18 mouse cellular contexts compared by ENCODE assay signal in the genomic region with DNA sequence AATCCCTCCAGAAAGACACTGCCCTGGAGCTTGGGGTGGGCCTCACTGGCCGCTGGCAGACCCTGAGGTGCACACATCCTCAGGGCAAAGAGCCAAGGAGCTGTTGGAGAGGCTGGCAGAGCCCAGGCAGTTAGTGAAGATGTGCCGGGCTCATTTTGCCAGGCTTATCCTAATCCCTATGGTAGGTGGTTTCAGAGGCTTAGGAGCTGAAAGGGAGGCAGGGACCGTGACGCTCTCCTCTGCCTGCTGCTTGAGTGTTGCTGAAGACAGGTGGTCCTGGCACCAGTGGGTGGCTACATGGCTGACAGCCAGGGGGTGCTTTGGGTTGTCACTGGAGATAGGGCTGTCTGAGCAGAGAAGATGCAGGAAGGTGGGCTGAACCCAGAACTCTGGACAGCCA. TPM values are rescaled to one million over a fixed set of nuclear protein-coding genes. Genes with fewer than 3 reads are reported as not detected.
A peak's percentile ranks its signal among the peaks of the same experiment; 100 is the strongest.
DNase-seq lines count a peak whose midpoint lies in the region; ATAC-seq lines count a peak whose summit lies in the region.
"Had no signal": no experiment of that assay in that cellular context is flagged by ENCODE, and none has a peak within 500 bp of the region (broad histone marks: within the 10 kb centered on the region; RNA-seq: fewer than 3 reads in every experiment).

No protein-coding gene starts in this region.

- peak overlapping the region; percentile 53; the same call in 1 of the 2 replicates for H3K27ac ChIP-seq in hindbrain, embryonic 10.5 days
- H3K27ac ChIP-seq in hindbrain, embryonic 11.5 days (ENCODE audit: low read depth, low read length) = no peak overlapping the region
- peak overlapping the region; percentile 59; the same call in 1 of the 2 replicates for H3K27ac ChIP-seq in embryonic facial prominence, embryonic 10.5 days (replicated peaks)
- peak overlapping the region; percentile 61; the same call in 1 of the 2 replicates for H3K27ac ChIP-seq in limb, embryonic 10.5 days
- H3K27ac ChIP-seq: embryonic facial prominence, embryonic 12.5 days; heart, embryonic 15.5 days; hindbrain, embryonic 15.5 days; left cerebral cortex, adult 2 months; limb, embryonic 15.5 days had no signal

- H3K9ac ChIP-seq in hindbrain, embryonic 11.5 days (ENCODE audit: low read depth, low read length) = no peak overlapping the region
- H3K9ac ChIP-seq: embryonic facial prominence, embryonic 12.5 days; heart, embryonic 15.5 days; hindbrain, embryonic 15.5 days; limb, embryonic 15.5 days; lung, embryonic 14.5 days had no signal

- no peak for ATAC-seq in hindbrain, embryonic 11.5 days (ENCODE audit: low FRiP score)
- no peak for ATAC-seq in megakaryocyte-erythroid progenitor cell, adult 5-6 weeks (replicated peaks; ENCODE audit: low FRiP score, low TSS enrichment, poor library complexity, severe bottlenecking)

- no peaks in the 10 kb centered on the region for H3K36me3 ChIP-seq in hindbrain, embryonic 10.5 days
- no peaks in the 10 kb centered on the region for H3K36me3 ChIP-seq in hindbrain, embryonic 11.5 days (ENCODE audit: control insufficient read depth, insufficient read depth, low read length)
- H3K36me3 ChIP-seq in embryonic facial prominence, embryonic 10.5 days (replicated peaks) = no peaks in the 10 kb centered on the region
- no peaks in the 10 kb centered on the region for H3K36me3 ChIP-seq in limb, embryonic 10.5 days
- H3K36me3 ChIP-seq: embryonic facial prominence, embryonic 12.5 days; heart, embryonic 15.5 days; hindbrain, embryonic 15.5 days; limb, embryonic 15.5 days had no signal

- WGBS in hindbrain, embryonic 10.5 days = 63% methylated on average over 4 of the region's 4 CpGs
- WGBS in hindbrain, embryonic 11.5 days = 83% methylated on average over 4 of the region's 4 CpGs
- WGBS in embryonic facial prominence, embryonic 10.5 days = 43% methylated on average over 4 of the region's 4 CpGs
- 80% methylated on average over 4 of the region's 4 CpGs for WGBS in limb, embryonic 10.5 days

- H3K27me3 ChIP-seq in hindbrain, embryonic 10.5 days (ENCODE audit: insufficient read depth, poor library complexity, severe bottlenecking) = peaks cover 10% of the 10 kb centered on the region; the same call in 1 of the 2 replicates
- no peaks in the 10 kb centered on the region for H3K27me3 ChIP-seq in hindbrain, embryonic 11.5 days (ENCODE audit: control insufficient read depth, insufficient read depth, low read length)
- H3K27me3 ChIP-seq in embryonic facial prominence, embryonic 10.5 days (replicated peaks; ENCODE audit: low read depth, poor library complexity, severe bottlenecking) = peaks cover 26% of the 10 kb centered on the region
- H3K27me3 ChIP-seq in limb, embryonic 10.5 days (ENCODE audit: low read depth, poor library complexity, severe bottlenecking) = peaks cover 31% of the 10 kb centered on the region
- H3K27me3 ChIP-seq: hindbrain, embryonic 15.5 days had no signal

- peaks cover 46% of the 10 kb centered on the region for H3K4me1 ChIP-seq in hindbrain, embryonic 10.5 days (replicated peaks)
- no peaks in the 10 kb centered on the region for H3K4me1 ChIP-seq in hindbrain, embryonic 11.5 days (replicated peaks; ENCODE audit: control insufficient read depth, insufficient read depth, low read length)
- peaks cover 49% of the 10 kb centered on the region for H3K4me1 ChIP-seq in embryonic facial prominence, embryonic 10.5 days
- H3K4me1 ChIP-seq in limb, embryonic 10.5 days = peaks cover 60% of the 10 kb centered on the region
- H3K4me1 ChIP-seq: heart, embryonic 15.5 days had no signal

- no peak overlapping the region for H3K4me3 ChIP-seq in hindbrain, embryonic 10.5 days
- no peak overlapping the region for H3K4me3 ChIP-seq in hindbrain, embryonic 11.5 days (ENCODE audit: low read depth, low read length)
- H3K4me3 ChIP-seq in embryonic facial prominence, embryonic 10.5 days = no peak overlapping the region
- no peak overlapping the region for H3K4me3 ChIP-seq in limb, embryonic 10.5 days
- H3K4me3 ChIP-seq: embryonic facial prominence, embryonic 12.5 days; heart, embryonic 15.5 days; hindbrain, embryonic 15.5 days; left cerebral cortex, adult 2 months; limb, embryonic 15.5 days had no signal

- DNase-seq in hindbrain, embryonic 10.5 days (ENCODE audit: low spot score) = no peak
- no peak for DNase-seq in hindbrain, embryonic 11.5 days (ENCODE audit: low spot score)
- DNase-seq in left cerebral cortex, postnatal 4 days = peak; percentile 73
- DNase-seq in left cerebral cortex, adult 18-20 months (ENCODE audit: low spot score in 2 of 2) = no peak
- no peak for DNase-seq in embryonic facial prominence, embryonic 10.5 days (ENCODE audit: low spot score)
- no peak for DNase-seq in limb, embryonic 10.5 days (ENCODE audit: low spot score)
- DNase-seq in frontal cortex, postnatal 36 days (ENCODE audit: low spot score in 2 of 2) = no peak
- DNase-seq: adrenal gland, adult 8-10 months; B cell, adult 2 months; cerebellum, postnatal 25 days; lung, embryonic 14.5 days had no signal

- no peak overlapping the region for H3K4me2 ChIP-seq in hindbrain, embryonic 11.5 days (replicated peaks; ENCODE audit: low read depth, low read length)
- H3K4me2 ChIP-seq: embryonic facial prominence, embryonic 12.5 days; heart, embryonic 15.5 days; hindbrain, embryonic 15.5 days; limb, embryonic 15.5 days; lung, embryonic 14.5 days had no signal

- H3K9me3 ChIP-seq in hindbrain, embryonic 10.5 days = no peaks in the 10 kb centered on the region
- H3K9me3 ChIP-seq in hindbrain, embryonic 11.5 days (ENCODE audit: control insufficient read depth, low read length) = no peaks in the 10 kb centered on the region
- peaks cover 7% of the 10 kb centered on the region; the same call in 1 of the 2 replicates for H3K9me3 ChIP-seq in embryonic facial prominence, embryonic 10.5 days
- no peaks in the 10 kb centered on the region for H3K9me3 ChIP-seq in limb, embryonic 10.5 days (replicated peaks)
- H3K9me3 ChIP-seq: embryonic facial prominence, embryonic 12.5 days; heart, embryonic 15.5 days; hindbrain, embryonic 15.5 days; limb, embryonic 15.5 days had no signal

- intact Hi-C loops in left cerebral cortex, postnatal 4 days (cut with DNase I) = no loop called here

RNA-seq across cellular contexts. Expression of gene Shisal1, which starts 37.4 kb away (rescaled TPM):
- 4.0 and 5.2 TPM in 2 replicates for polyA plus RNA-seq in hindbrain, embryonic 10.5 days (2016; fragmentation: Nextera tagmentation; extraction: Ambion mirVana)
- 3.2 and 5.0 TPM in 2 replicates for polyA plus RNA-seq in hindbrain, embryonic 11.5 days (2014; fragmentation: Nextera tagmentation; extraction: Ambion mirVana)
- total RNA-seq in left cerebral cortex, postnatal 4 days (2021) = 10 to 100 TPM; 31.5 to 42.0 TPM
- total RNA-seq in left cerebral cortex, adult 18-20 months (2021) = 10 to 100 TPM; 41.6 to 49.5 TPM
- 1.9 and 2.2 TPM in 2 replicates for polyA plus RNA-seq in embryonic facial prominence, embryonic 10.5 days (2016; fragmentation: Nextera tagmentation; extraction: Ambion mirVana)
- 0.15 and 0.73 TPM in 2 replicates for polyA plus RNA-seq in limb, embryonic 10.5 days (2016; fragmentation: Nextera tagmentation; extraction: Ambion mirVana)
- not detected in 2 replicates for total RNA-seq in megakaryocyte-erythroid progenitor cell, adult 5-6 weeks (2014; fragmentation: Nextera tagmentation)
- total RNA-seq in megakaryocyte-erythroid progenitor cell, adult 5-6 weeks (2017) = not detected in 2 replicates
- total RNA-seq: megakaryocyte, adult 5-6 weeks had no signal
